Mouse (Mus musculus): ENCODE results near the gene Zfp710. TPM values are rescaled to one million over a fixed set of nuclear protein-coding genes. Genes with fewer than 3 reads are reported as not detected.

Gene Zfp710
- polyA plus RNA-seq, 1 experiment: 3.8 TPM

DNA sequence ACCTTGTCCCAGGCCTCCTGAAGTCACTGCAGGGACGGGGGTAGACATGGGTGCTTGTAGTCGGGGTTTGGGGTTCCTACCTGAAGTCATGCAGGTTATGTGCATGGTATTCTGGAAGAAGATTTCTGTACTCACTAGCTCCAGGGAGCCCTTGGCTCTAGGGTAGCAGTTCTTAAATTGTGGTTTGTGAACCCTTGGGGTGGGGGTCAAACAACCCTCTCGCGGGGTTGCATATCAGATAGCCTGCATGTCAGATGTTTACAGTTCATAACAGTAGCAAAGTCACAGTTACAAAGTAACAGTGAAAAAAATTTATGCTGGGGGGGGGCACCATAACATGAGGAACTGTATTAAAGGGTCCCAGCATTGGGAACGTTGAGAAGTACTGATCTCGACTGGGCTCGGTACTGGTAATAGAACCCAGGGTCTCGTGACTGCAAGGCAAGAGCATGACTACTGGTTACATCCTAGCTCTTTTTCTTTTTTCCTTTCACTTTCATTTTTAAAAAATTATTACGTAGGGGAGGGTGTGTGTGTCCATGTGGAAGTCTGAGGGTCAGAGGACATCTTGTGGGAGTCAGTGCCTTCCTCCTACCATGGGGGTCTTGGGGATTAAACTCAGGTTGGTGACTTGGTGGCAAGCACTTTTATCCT is 8.6 kb downstream of the Zfp710 start:
- Histone ChIP-seq H3K4me1 (ENCODE audit: control insufficient read depth, insufficient read depth, low read length) (no peaks in the 10 kb centered on the region; the same call in none of the 2 replicates), H3K36me3 (ENCODE audit: control insufficient read depth, insufficient read depth, low read length) (no peaks in the 10 kb centered on the region), H3K27me3 (ENCODE audit: control insufficient read depth, insufficient read depth, low read length) (no peaks in the 10 kb centered on the region), H3K4me3 (ENCODE audit: control insufficient read depth, low read depth, low read length) (no peak overlapping the region), H3K27ac (ENCODE audit: control insufficient read depth, insufficient read depth, low read depth, low read length) (no peak overlapping the region)
- TF ChIP-seq CTCF (IDR thresholded peaks at IDR 0.05; ENCODE audit: control insufficient read depth, insufficient read depth, insufficient replicate concordance, low read depth, low read length): no peak
- no peak for TF ChIP-seq POLR2A (IDR thresholded peaks at IDR 0.05; ENCODE audit: control insufficient read depth, low read depth, low read length)

DNA sequence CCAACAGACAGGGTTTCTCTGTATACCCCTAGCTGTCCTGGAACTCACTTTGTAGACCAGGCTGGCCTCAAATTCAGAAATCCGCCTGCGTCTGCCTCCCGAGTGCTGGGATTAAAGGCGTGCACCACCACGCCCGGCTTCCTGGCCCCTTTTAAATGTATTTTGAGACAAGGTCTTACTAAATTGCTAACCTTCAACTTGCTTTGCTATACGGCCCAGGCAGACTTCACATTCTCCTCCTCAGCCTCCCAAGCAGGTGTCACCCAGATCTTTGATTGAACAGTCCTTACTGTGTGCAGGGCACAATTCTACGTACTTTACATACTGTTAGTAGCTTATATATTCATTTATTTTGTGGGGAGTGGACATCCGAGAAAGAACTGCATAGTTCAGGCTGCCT is 9.2 kb downstream of the Zfp710 start:
- TF ChIP-seq CTCF (IDR thresholded peaks at IDR 0.05; ENCODE audit: control insufficient read depth, insufficient read depth, insufficient replicate concordance, low read depth, low read length): no peak
- no peak for TF ChIP-seq POLR2A (IDR thresholded peaks at IDR 0.05; ENCODE audit: control insufficient read depth, low read depth, low read length)

DNA sequence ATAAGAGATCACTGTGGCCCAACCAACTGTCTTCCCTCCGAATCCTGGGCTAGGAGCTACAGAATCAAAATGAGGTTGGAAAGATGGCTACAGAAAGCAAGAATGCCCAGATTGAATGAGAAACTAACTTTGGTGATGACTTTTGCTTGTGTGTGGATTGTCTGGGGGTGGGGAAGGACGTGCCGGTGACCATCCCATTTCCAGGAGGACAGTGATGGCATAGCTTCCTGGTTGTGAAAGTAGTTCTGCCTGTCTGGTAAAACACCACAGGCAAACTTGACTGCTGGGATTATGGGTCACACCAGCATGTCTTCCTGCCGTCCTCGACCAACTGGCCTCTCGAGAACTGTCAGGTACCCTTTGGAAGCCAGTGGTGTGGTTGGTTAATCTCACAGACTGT is 10.5 kb downstream of the Zfp710 start:
- Histone ChIP-seq H3K4me3 (ENCODE audit: control insufficient read depth, low read depth, low read length) (no peak overlapping the region), H3K27ac (ENCODE audit: control insufficient read depth, insufficient read depth, low read depth, low read length) (no peak overlapping the region), H3K27me3 (ENCODE audit: control insufficient read depth, insufficient read depth, low read length) (no peaks in the 10 kb centered on the region), H3K4me1 (ENCODE audit: control insufficient read depth, insufficient read depth, low read length) (no peaks in the 10 kb centered on the region; the same call in none of the 2 replicates), H3K36me3 (ENCODE audit: control insufficient read depth, insufficient read depth, low read length) (no peaks in the 10 kb centered on the region)
- TF ChIP-seq POLR2A (IDR thresholded peaks at IDR 0.05; ENCODE audit: control insufficient read depth, low read depth, low read length): no peak
- no peak for TF ChIP-seq CTCF (IDR thresholded peaks at IDR 0.05; ENCODE audit: control insufficient read depth, insufficient read depth, insufficient replicate concordance, low read depth, low read length)

More for the DNA sequence above, 9.2 kb downstream of the Zfp710 start:
- H3K4me1 ChIP-seq (ENCODE audit: control insufficient read depth, insufficient read depth, low read length): no peaks in the 10 kb centered on the region; the same call in none of the 2 replicates
- no peaks in the 10 kb centered on the region for H3K36me3 ChIP-seq (ENCODE audit: control insufficient read depth, insufficient read depth, low read length)
- no peak overlapping the region for H3K27ac ChIP-seq (ENCODE audit: control insufficient read depth, insufficient read depth, low read depth, low read length)
- no peak overlapping the region for H3K4me3 ChIP-seq (ENCODE audit: control insufficient read depth, low read depth, low read length)
- H3K27me3 ChIP-seq (ENCODE audit: control insufficient read depth, insufficient read depth, low read length): no peaks in the 10 kb centered on the region

DNA sequence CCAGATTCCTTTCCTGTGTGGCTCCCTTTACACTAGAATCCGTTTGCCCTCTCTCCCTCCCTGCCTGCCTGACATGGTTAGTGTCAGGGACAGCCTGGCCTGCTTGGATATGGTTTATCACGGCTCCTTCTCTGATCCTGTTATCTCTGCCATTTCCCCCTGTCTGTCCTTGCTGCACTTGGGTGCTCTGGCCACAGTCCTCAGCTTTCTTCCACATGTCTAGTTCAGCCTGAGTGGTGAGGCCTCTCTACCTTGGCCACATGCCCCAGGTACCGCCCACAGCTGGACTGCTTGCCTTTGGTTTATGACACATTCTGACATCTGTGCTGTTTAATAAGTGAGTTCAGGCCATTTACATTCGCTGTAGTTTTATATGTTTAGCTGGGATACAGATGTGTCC is 11.1 kb downstream of the Zfp710 start:
- TF ChIP-seq POLR2A (IDR thresholded peaks at IDR 0.05; ENCODE audit: control insufficient read depth, low read depth, low read length): no peak
- no peak for TF ChIP-seq CTCF (IDR thresholded peaks at IDR 0.05; ENCODE audit: control insufficient read depth, insufficient read depth, insufficient replicate concordance, low read depth, low read length)
- Histone ChIP-seq H3K4me3 (ENCODE audit: control insufficient read depth, low read depth, low read length) (no peak overlapping the region), H3K36me3 (ENCODE audit: control insufficient read depth, insufficient read depth, low read length) (no peaks in the 10 kb centered on the region), H3K27ac (ENCODE audit: control insufficient read depth, insufficient read depth, low read depth, low read length) (no peak overlapping the region), H3K4me1 (ENCODE audit: control insufficient read depth, insufficient read depth, low read length) (no peaks in the 10 kb centered on the region; the same call in none of the 2 replicates), H3K27me3 (ENCODE audit: control insufficient read depth, insufficient read depth, low read length) (no peaks in the 10 kb centered on the region)

DNA sequence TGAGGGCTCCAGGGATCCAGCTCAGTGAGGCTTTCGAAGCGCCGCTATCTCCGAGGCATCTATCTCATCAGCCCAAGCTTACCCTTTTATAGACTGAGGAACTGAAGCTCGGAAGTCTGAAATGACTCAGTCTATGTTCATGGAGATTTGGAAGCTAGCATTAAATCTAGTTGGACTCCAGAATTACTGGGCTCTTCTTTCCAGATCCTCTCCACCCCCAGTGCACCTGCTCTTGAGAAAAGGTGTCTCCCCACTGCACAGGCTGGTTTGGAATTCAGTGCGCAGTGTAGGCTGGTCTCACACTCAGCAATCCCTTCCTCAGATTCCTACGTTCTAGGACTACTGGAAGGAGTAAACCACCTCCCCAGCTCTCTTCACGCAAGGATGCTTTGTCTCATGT is 15.1 kb downstream of the Zfp710 start:
- no peak for TF ChIP-seq CTCF (IDR thresholded peaks at IDR 0.05; ENCODE audit: control insufficient read depth, insufficient read depth, insufficient replicate concordance, low read depth, low read length)
- TF ChIP-seq POLR2A (IDR thresholded peaks at IDR 0.05; ENCODE audit: control insufficient read depth, low read depth, low read length): no peak
- Histone ChIP-seq H3K27ac (ENCODE audit: control insufficient read depth, insufficient read depth, low read depth, low read length) (no peak overlapping the region), H3K4me1 (ENCODE audit: control insufficient read depth, insufficient read depth, low read length) (no peaks in the 10 kb centered on the region; the same call in 1 of the 2 replicates), H3K27me3 (ENCODE audit: control insufficient read depth, insufficient read depth, low read length) (no peaks in the 10 kb centered on the region), H3K4me3 (ENCODE audit: control insufficient read depth, low read depth, low read length) (peak overlapping the region; percentile 44), H3K36me3 (ENCODE audit: control insufficient read depth, insufficient read depth, low read length) (no peaks in the 10 kb centered on the region)

DNA sequence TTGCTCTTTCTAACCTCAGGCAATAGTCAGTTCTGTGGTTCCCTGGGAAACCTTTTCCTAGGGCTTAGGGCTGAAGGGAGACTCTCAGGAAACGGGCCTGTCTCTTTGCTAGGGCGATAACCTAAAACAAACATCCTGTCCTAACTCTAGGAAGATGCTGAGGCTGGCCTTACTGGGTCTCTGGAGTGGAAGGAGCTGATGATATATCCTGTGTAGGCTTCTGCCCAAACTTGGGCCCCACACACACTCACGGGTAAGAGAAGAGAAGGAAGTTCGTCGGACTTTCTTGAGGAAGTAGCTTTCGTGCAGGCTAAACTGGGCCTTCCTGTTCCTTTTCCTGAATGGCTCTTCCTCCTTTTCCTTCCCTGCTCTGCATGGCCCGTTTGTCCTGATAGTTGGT is 19.6 kb downstream of the Zfp710 start:
- Histone ChIP-seq H3K4me1 (ENCODE audit: control insufficient read depth, insufficient read depth, low read length) (no peaks in the 10 kb centered on the region), H3K4me3 (ENCODE audit: control insufficient read depth, low read depth, low read length) (no peak overlapping the region), H3K27me3 (ENCODE audit: control insufficient read depth, insufficient read depth, low read length) (no peaks in the 10 kb centered on the region), H3K36me3 (ENCODE audit: control insufficient read depth, insufficient read depth, low read length) (no peaks in the 10 kb centered on the region), H3K27ac (ENCODE audit: control insufficient read depth, insufficient read depth, low read depth, low read length) (no peak overlapping the region)
- TF ChIP-seq CTCF (IDR thresholded peaks at IDR 0.05; ENCODE audit: control insufficient read depth, insufficient read depth, insufficient replicate concordance, low read depth, low read length) (no peak), POLR2A (IDR thresholded peaks at IDR 0.05; ENCODE audit: control insufficient read depth, low read depth, low read length) (no peak)

DNA sequence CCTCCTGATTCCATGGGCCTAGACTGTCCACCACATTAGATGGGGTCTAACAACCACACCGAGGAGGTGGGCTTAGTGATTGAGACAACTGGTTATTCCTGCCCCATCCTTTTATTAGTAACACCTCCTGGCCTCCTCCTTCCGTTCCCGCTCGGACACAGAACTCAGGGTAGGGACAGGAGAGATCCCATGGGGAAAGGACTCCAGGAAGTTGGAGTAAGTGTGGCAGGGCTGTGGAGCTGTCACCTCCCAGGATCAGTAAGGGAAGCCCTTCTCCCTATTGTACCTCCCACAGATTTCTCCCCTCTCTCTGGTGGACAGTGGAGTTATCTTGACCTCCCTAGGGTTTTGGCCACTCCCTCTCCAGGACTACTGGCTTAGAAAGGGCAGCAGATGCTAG is 22.4 kb downstream of the Zfp710 start:
- TF ChIP-seq POLR2A (IDR thresholded peaks at IDR 0.05; ENCODE audit: control insufficient read depth, low read depth, low read length) (no peak), CTCF (IDR thresholded peaks at IDR 0.05; ENCODE audit: control insufficient read depth, insufficient read depth, insufficient replicate concordance, low read depth, low read length) (no peak)
- H3K27ac ChIP-seq (ENCODE audit: control insufficient read depth, insufficient read depth, low read depth, low read length): no peak overlapping the region

More for the DNA sequence above, 22.4 kb downstream of the Zfp710 start:
- Histone ChIP-seq H3K4me1 (ENCODE audit: control insufficient read depth, insufficient read depth, low read length) (no peaks in the 10 kb centered on the region), H3K27me3 (ENCODE audit: control insufficient read depth, insufficient read depth, low read length) (no peaks in the 10 kb centered on the region), H3K4me3 (ENCODE audit: control insufficient read depth, low read depth, low read length) (no peak overlapping the region), H3K36me3 (ENCODE audit: control insufficient read depth, insufficient read depth, low read length) (no peaks in the 10 kb centered on the region)
